Mouse (Mus musculus): ENCODE measurements around the gene Trim27. TPM values are rescaled to one million over a fixed set of nuclear protein-coding genes. Genes with fewer than 3 reads are reported as not detected.

Trim27 gene
- total RNA-seq, 2 experiments from 2014 or later: 22.3 to 22.7 TPM

GRCm38 (mm10) chr13:21171156-21171530 lies 8.1 kb upstream of the Trim27 start:
- no peak for DNase-seq
- intact Hi-C loops (cut with DNase I): no loop called here

- intact Hi-C loops (cut with DNase I): loop anchor here (2.0 kb wide), 1 partner anchor 29 kb away; no protein-coding TSS in a partner anchor
- peak in 1 of 2 experiments; percentile 19 for DNase-seq
These were observed 7.6 kb upstream of the Trim27 start for GRCm38 (mm10) chr13:21171600-21172150.

- intact Hi-C loops (cut with DNase I): loop anchor here (2.0 kb wide), 1 partner anchor 28 kb away; no protein-coding TSS in a partner anchor
- peak; percentile 62 to 66 for DNase-seq
These were observed 6.8 kb upstream of the Trim27 start for GRCm38 (mm10) chr13:21172241-21173027.

- intact Hi-C loops (cut with DNase I): loop anchor here (2.0 kb wide), 1 partner anchor 28 kb away; no protein-coding TSS in a partner anchor
These were observed 6.2 kb upstream of the Trim27 start for GRCm38 (mm10) chr13:21173072-21173471.

GRCm38 (mm10) chr13:21176733-21177132 lies 2.5 kb upstream of the Trim27 start:
- intact Hi-C loops (cut with DNase I): loop anchor here (5.0 kb wide), 1 partner anchor 151 kb away; no protein-coding TSS in a partner anchor

More at GRCm38 (mm10) chr13:21173072-21173471, 6.2 kb upstream of the Trim27 start:
- peak; percentile 86 to 92 for DNase-seq

GRCm38 (mm10) chr13:21177657-21178056 lies 1.6 kb upstream of the Trim27 start:
- no peak for DNase-seq
- intact Hi-C loops (cut with DNase I): loop anchor here (5.0 kb wide), 1 partner anchor 150 kb away; no protein-coding TSS in a partner anchor

More at GRCm38 (mm10) chr13:21176733-21177132, 2.5 kb upstream of the Trim27 start:
- DNase-seq: no peak

GRCm38 (mm10) chr13:21178364-21178763 lies 881 bp upstream of the Trim27 start:
- intact Hi-C loops (cut with DNase I): loop anchor here (5.0 kb wide), 1 partner anchor 149 kb away; no protein-coding TSS in a partner anchor
- no peak for DNase-seq

- intact Hi-C loops (cut with DNase I): loop anchor here (5.0 kb wide), 1 partner anchor 147 kb away; no protein-coding TSS in a partner anchor
- DNase-seq: peak; percentile 84 to 85
These were observed 692 bp downstream of the Trim27 start for GRCm38 (mm10) chr13:21179724-21180550.

GRCm38 (mm10) chr13:21180551-21181530 lies 1.6 kb downstream of the Trim27 start:
- DNase-seq: peak; percentile 58

GRCm38 (mm10) chr13:21181996-21182395 lies 2.8 kb downstream of the Trim27 start:
- intact Hi-C loops (cut with DNase I): no loop called here
- DNase-seq: no peak

More at GRCm38 (mm10) chr13:21180551-21181530, 1.6 kb downstream of the Trim27 start:
- intact Hi-C loops (cut with DNase I): no loop called here

GRCm38 (mm10) chr13:21183066-21183465 lies 3.8 kb downstream of the Trim27 start:
- no peak for DNase-seq
- intact Hi-C loops (cut with DNase I): no loop called here

GRCm38 (mm10) chr13:21183661-21184060 lies 4.4 kb downstream of the Trim27 start:
- no peak for DNase-seq
- intact Hi-C loops (cut with DNase I): no loop called here

- intact Hi-C loops (cut with DNase I): no loop called here
These were observed 6.3 kb downstream of the Trim27 start for GRCm38 (mm10) chr13:21185521-21185920.

GRCm38 (mm10) chr13:21195406-21196228 lies 16.4 kb downstream of the Trim27 start:
- intact Hi-C loops (cut with DNase I): no loop called here
- DNase-seq: no peak

More at GRCm38 (mm10) chr13:21185521-21185920, 6.3 kb downstream of the Trim27 start:
- no peak for DNase-seq

- intact Hi-C loops (cut with DNase I): no loop called here
These were observed 18.5 kb downstream of the Trim27 start for GRCm38 (mm10) chr13:21197721-21198120.

GRCm38 (mm10) chr13:21198313-21198712 lies 19.1 kb downstream of the Trim27 start:
- intact Hi-C loops (cut with DNase I): no loop called here
- no peak for DNase-seq

More at GRCm38 (mm10) chr13:21197721-21198120, 18.5 kb downstream of the Trim27 start:
- DNase-seq: no peak

GRCm38 (mm10) chr13:21199046-21200028 lies 20.1 kb downstream of the Trim27 start:
- peak in 1 of 2 experiments; percentile 10 for DNase-seq
- intact Hi-C loops (cut with DNase I): loop anchor here (2.0 to 5.0 kb wide), 3 partner anchors 27 to 128 kb away; no protein-coding TSS in a partner anchor

Data from heart, postnatal 14 days (tissue).